Mouse (Mus musculus) skeletal muscle tissue, adult 2 months (tissue): ENCODE results near the gene Itga4.

Source experiments
- DNase-seq: peaks from one replicate; pipeline ENCODE4 v3.0.0-alpha.2; 2012; ENCODE audit warnings: low read depth, low spot score

Gene Itga4

GRCm38 (mm10) chr2:79266480-79266879 lies 11.3 kb downstream of the Itga4 start:
- DNase-seq: no peak

- no peak for DNase-seq
Observed at GRCm38 (mm10) chr2:79267181-79267580, 12.0 kb downstream of the Itga4 start.

- DNase-seq: no peak
Observed at GRCm38 (mm10) chr2:79268863-79269262, 13.6 kb downstream of the Itga4 start.

GRCm38 (mm10) chr2:79270034-79270535 lies 14.9 kb downstream of the Itga4 start:
- DNase-seq: no peak

- DNase-seq: no peak
Observed at GRCm38 (mm10) chr2:79271838-79272237, 16.6 kb downstream of the Itga4 start.

- DNase-seq: no peak
Observed at GRCm38 (mm10) chr2:79278581-79278980, 23.4 kb downstream of the Itga4 start.

- no peak for DNase-seq
Observed at GRCm38 (mm10) chr2:79284206-79284605, 29.0 kb downstream of the Itga4 start.

- DNase-seq: no peak
Observed at GRCm38 (mm10) chr2:79290149-79290548, 34.9 kb downstream of the Itga4 start.

- DNase-seq: no peak
Observed at GRCm38 (mm10) chr2:79291922-79292321, 36.7 kb downstream of the Itga4 start.

- DNase-seq: no peak
Observed at GRCm38 (mm10) chr2:79292431-79292830, 37.2 kb downstream of the Itga4 start.

GRCm38 (mm10) chr2:79302398-79302797 lies 47.2 kb downstream of the Itga4 start:
- no peak for DNase-seq

GRCm38 (mm10) chr2:79307549-79307948 lies 52.3 kb downstream of the Itga4 start:
- DNase-seq: no peak

- DNase-seq: no peak
Observed at GRCm38 (mm10) chr2:79309454-79310118, 54.4 kb downstream of the Itga4 start.

- DNase-seq: no peak
Observed at GRCm38 (mm10) chr2:79312499-79312898, 57.3 kb downstream of the Itga4 start.

- no peak for DNase-seq
Observed at GRCm38 (mm10) chr2:79315108-79315507, 59.9 kb downstream of the Itga4 start.

GRCm38 (mm10) chr2:79316182-79316880 lies 61.1 kb downstream of the Itga4 start:
- no peak for DNase-seq

GRCm38 (mm10) chr2:79328079-79328478 lies 72.9 kb downstream of the Itga4 start:
- DNase-seq: no peak

- no peak for DNase-seq
Observed at GRCm38 (mm10) chr2:79334661-79335060, 79.4 kb downstream of the Itga4 start.

GRCm38 (mm10) chr2:79336141-79336540 lies 80.9 kb downstream of the Itga4 start:
- no peak for DNase-seq

GRCm38 (mm10) chr2:79339003-79339402 lies 83.8 kb downstream of the Itga4 start:
- DNase-seq: no peak

- no peak for DNase-seq
Observed at GRCm38 (mm10) chr2:79343115-79343514, 87.9 kb downstream of the Itga4 start.

- no peak for DNase-seq
Observed at GRCm38 (mm10) chr2:79351179-79352099, 96.2 kb downstream of the Itga4 start.
